Comparison of ENCODE assay signal across 17 mouse cellular contexts in the genomic region with DNA sequence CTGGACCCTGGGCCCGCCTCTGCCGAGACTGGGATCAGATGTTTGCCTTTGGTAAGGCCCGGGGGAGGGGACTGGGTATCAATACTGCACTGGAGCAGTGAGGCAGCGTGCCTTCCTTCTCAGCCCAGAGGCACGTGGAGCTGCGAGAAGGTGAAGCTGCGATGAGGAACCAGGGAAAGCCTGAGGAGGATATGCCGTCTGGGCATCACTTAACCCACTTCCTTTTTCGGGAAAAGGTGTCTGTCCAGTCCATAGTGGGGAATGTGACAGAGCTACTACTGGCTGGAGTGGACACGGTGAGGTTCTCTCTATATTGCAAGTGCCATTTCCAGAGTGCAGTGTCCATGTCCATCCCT. TPM values are rescaled to one million over a fixed set of nuclear protein-coding genes. Genes with fewer than 3 reads are reported as not detected.
DNase-seq lines count a peak whose midpoint lies in the region; ATAC-seq lines count a peak whose summit lies in the region.
"Had no signal": no experiment of that assay in that cellular context is flagged by ENCODE, and none has a peak within 500 bp of the region (broad histone marks: within the 10 kb centered on the region; RNA-seq: fewer than 3 reads in every experiment).

No protein-coding gene starts in this region.

- peak overlapping the region; percentile 18; the same call in 1 of the 2 replicates for H3K4me3 ChIP-seq in heart, embryonic 10.5 days
- H3K4me3 ChIP-seq in lung, embryonic 15.5 days = no peak overlapping the region
- H3K4me3 ChIP-seq in stomach, embryonic 14.5 days (ENCODE audit: low read depth, low read length) = no peak overlapping the region

- no peak overlapping the region for H3K27ac ChIP-seq in heart, embryonic 10.5 days
- no peak overlapping the region for H3K27ac ChIP-seq in lung, embryonic 15.5 days
- H3K27ac ChIP-seq in stomach, embryonic 14.5 days (ENCODE audit: low read length) = no peak overlapping the region

- peaks cover 32% of the 10 kb centered on the region for H3K4me1 ChIP-seq in heart, embryonic 10.5 days
- peaks cover 17% of the 10 kb centered on the region for H3K4me1 ChIP-seq in lung, embryonic 15.5 days
- H3K4me1 ChIP-seq in stomach, embryonic 14.5 days (ENCODE audit: control insufficient read depth, insufficient read depth, low read length) = 0 out of 2 replicates have a peak, but pooled peaks cover 7% of the 10 kb centered on the region

- peaks cover 84% of the 10 kb centered on the region for H3K27me3 ChIP-seq in heart, embryonic 10.5 days (ENCODE audit: insufficient read depth, poor library complexity, severe bottlenecking)
- H3K27me3 ChIP-seq in lung, embryonic 15.5 days = peaks cover 54% of the 10 kb centered on the region
- peaks cover 32% of the 10 kb centered on the region for H3K27me3 ChIP-seq in stomach, embryonic 14.5 days (ENCODE audit: control insufficient read depth, insufficient read depth, low read length)

- DNase-seq in heart, embryonic 10.5 days (ENCODE audit: low spot score) = no peak
- DNase-seq in heart, adult 9 months (ENCODE audit: low spot score in 2 of 2) = no peak
- no peak for DNase-seq in lung, postnatal 25 days (ENCODE audit: low spot score)
- no peak for DNase-seq in testis, postnatal 10 days (ENCODE audit: low spot score)
- no peak for DNase-seq in right cerebral cortex, postnatal 36 days (ENCODE audit: low spot score in 2 of 2)
- DNase-seq: cerebellum, adult 2 months; embryo, embryonic 11 days; heart, postnatal 10 days; right cerebral cortex, postnatal 25 days had no signal

- ATAC-seq in lung, embryonic 15.5 days (ENCODE audit: borderline replicate concordance, extremely low read depth, low FRiP score, low TSS enrichment) = 0 out of 2 replicates have a peak, but pooled peaks have one; percentile 4
- peak; percentile 6 to 22; a peak in 2 of 4 replicates for ATAC-seq in hematopoietic stem cell, adult 5-6 weeks (replicated peaks in 1 of 2; ENCODE audit: insufficient read depth in 1 of 2, low FRiP score in 2 of 2, low TSS enrichment in 1 of 2, low read depth in 1 of 2, poor library complexity in 2 of 2, severe bottlenecking in 2 of 2)
- ATAC-seq in stomach, embryonic 14.5 days (ENCODE audit: insufficient number of reproducible peaks, insufficient read depth, low FRiP score, low read depth) = no peak

- H3K9me3 ChIP-seq in heart, embryonic 10.5 days = no peaks in the 10 kb centered on the region
- H3K9me3 ChIP-seq in lung, embryonic 15.5 days = no peaks in the 10 kb centered on the region
- no peaks in the 10 kb centered on the region for H3K9me3 ChIP-seq in stomach, embryonic 14.5 days (ENCODE audit: control insufficient read depth, low read depth, low read length)
- H3K9me3 ChIP-seq: G1E had no signal

- H3K9ac ChIP-seq in lung, embryonic 15.5 days = no peak overlapping the region
- H3K9ac ChIP-seq in stomach, embryonic 14.5 days (replicated peaks; ENCODE audit: low read depth, low read length) = no peak overlapping the region

- no peak overlapping the region for H3K4me2 ChIP-seq in lung, embryonic 15.5 days
- peak overlapping the region; percentile 33; the same call in 1 of the 2 replicates for H3K4me2 ChIP-seq in stomach, embryonic 14.5 days (replicated peaks; ENCODE audit: low read depth, low read length)

- 12% methylated on average over 10 of the region's 10 CpGs for WGBS in heart, embryonic 10.5 days
- WGBS in lung, embryonic 15.5 days = 15% methylated on average over 10 of the region's 10 CpGs
- 18% methylated on average over 10 of the region's 10 CpGs for WGBS in stomach, embryonic 14.5 days

- peaks cover 14% of the 10 kb centered on the region for H3K36me3 ChIP-seq in heart, embryonic 10.5 days
- H3K36me3 ChIP-seq in lung, embryonic 15.5 days = peaks cover 2% of the 10 kb centered on the region; the same call in 1 of the 2 replicates
- peaks cover 4% of the 10 kb centered on the region; the same call in 1 of the 2 replicates for H3K36me3 ChIP-seq in stomach, embryonic 14.5 days (ENCODE audit: control insufficient read depth, insufficient read depth, low read length)

RNA-seq across cellular contexts. Expression of a gene that starts 2.0 kb away (rescaled TPM):
- 0.09 TPM in 1 of 2 replicates, not detected in the other for polyA plus RNA-seq in heart, embryonic 10.5 days (2016; fragmentation: Nextera tagmentation; extraction: Ambion mirVana)
- 0.16 and 0.25 TPM in 2 replicates for polyA plus RNA-seq in lung, embryonic 15.5 days (2015; fragmentation: Nextera tagmentation; extraction: Ambion mirVana)
- total RNA-seq in hematopoietic stem cell, adult 5-6 weeks (2017) = 0.25 TPM in 1 of 2 replicates, not detected in the other
- 0.13 and 0.18 TPM in 2 replicates for polyA plus RNA-seq in stomach, embryonic 14.5 days (2014; fragmentation: Nextera tagmentation; extraction: Ambion mirVana)
- total RNA-seq: gastrocnemius, adult 8-10 months; liver, adult 2 months; megakaryocyte-erythroid progenitor cell, adult 5-6 weeks; neutrophil, adult 5-6 weeks had no signal

RNA-seq across cellular contexts. Expression of a gene that starts 8.8 kb away (rescaled TPM):
- 0.18 and 0.23 TPM in 2 replicates for polyA plus RNA-seq in heart, embryonic 10.5 days (2016; fragmentation: Nextera tagmentation; extraction: Ambion mirVana)
- polyA plus RNA-seq in lung, embryonic 15.5 days (2015; fragmentation: Nextera tagmentation; extraction: Ambion mirVana) = 0.52 and 0.58 TPM in 2 replicates
- not detected in 2 replicates for total RNA-seq in hematopoietic stem cell, adult 5-6 weeks (2017)
- polyA plus RNA-seq in stomach, embryonic 14.5 days (2014; fragmentation: Nextera tagmentation; extraction: Ambion mirVana) = 0.80 and 1.1 TPM in 2 replicates
- total RNA-seq: gastrocnemius, adult 8-10 months; liver, adult 2 months; megakaryocyte-erythroid progenitor cell, adult 5-6 weeks had no signal

RNA-seq across cellular contexts. Expression of a gene that starts 8.9 kb away (rescaled TPM):
- polyA plus RNA-seq in heart, embryonic 10.5 days (2016; fragmentation: Nextera tagmentation; extraction: Ambion mirVana) = 46.4 and 54.8 TPM in 2 replicates
- polyA plus RNA-seq in lung, embryonic 15.5 days (2015; fragmentation: Nextera tagmentation; extraction: Ambion mirVana) = 45.8 and 49.6 TPM in 2 replicates
- total RNA-seq in hematopoietic stem cell, adult 5-6 weeks (2017) = 16.5 and 19.4 TPM in 2 replicates
- polyA plus RNA-seq in stomach, embryonic 14.5 days (2014; fragmentation: Nextera tagmentation; extraction: Ambion mirVana) = 65.5 and 70.6 TPM in 2 replicates

RNA-seq across cellular contexts. Expression of a gene that starts 9.9 kb away (rescaled TPM):
- 0.15 and 0.24 TPM in 2 replicates for polyA plus RNA-seq in heart, embryonic 10.5 days (2016; fragmentation: Nextera tagmentation; extraction: Ambion mirVana)
- polyA plus RNA-seq in lung, embryonic 15.5 days (2015; fragmentation: Nextera tagmentation; extraction: Ambion mirVana) = 0.61 and 0.86 TPM in 2 replicates
- total RNA-seq in hematopoietic stem cell, adult 5-6 weeks (2017) = 0.89 and 2.2 TPM in 2 replicates
- polyA plus RNA-seq in stomach, embryonic 14.5 days (2014; fragmentation: Nextera tagmentation; extraction: Ambion mirVana) = 2.0 and 2.3 TPM in 2 replicates
- total RNA-seq: megakaryocyte-erythroid progenitor cell, adult 5-6 weeks had no signal

RNA-seq across cellular contexts. Expression of a gene that starts 13.2 kb away (rescaled TPM):
- 1,495 and 2,024 TPM in 2 replicates for polyA plus RNA-seq in heart, embryonic 10.5 days (2016; fragmentation: Nextera tagmentation; extraction: Ambion mirVana)
- 1,786 and 1,890 TPM in 2 replicates for polyA plus RNA-seq in lung, embryonic 15.5 days (2015; fragmentation: Nextera tagmentation; extraction: Ambion mirVana)
- total RNA-seq in hematopoietic stem cell, adult 5-6 weeks (2017) = 483 and 646 TPM in 2 replicates
- polyA plus RNA-seq in stomach, embryonic 14.5 days (2014; fragmentation: Nextera tagmentation; extraction: Ambion mirVana) = 1,788 and 1,817 TPM in 2 replicates
